Mouse (Mus musculus) heart, embryonic 14.5 days (tissue): ENCODE data around the gene Rtn4rl1. TPM values are rescaled to one million over a fixed set of nuclear protein-coding genes. Genes with fewer than 3 reads are reported as not detected.

Experiments
- ATAC-seq: fragments of 200-750 bp; cut with Nextera tagmentation; 2 replicates; pipeline ENCODE4 v1.8.0; 2017; ENCODE audit warnings: low read depth, moderate TSS enrichment; ENCODE audit not compliant: insufficient number of reproducible peaks, insufficient read depth, low FRiP score
- H3K27ac ChIP-seq, 2 experiments: fragments of 200-500 bp in 1 of 2; fragments of 300-500 bp in 1 of 2; sonication (generic) in 1 of 2; replicated peaks in 1 of 2; 2 replicates each; pipeline ENCODE4 v1.5.1; 2012 to 2014; ENCODE audit warnings: low read depth in 2 of 2, low read length in 2 of 2, control low read depth in 1 of 2, mild to moderate bottlenecking in 1 of 2, mixed read lengths in 1 of 2; ENCODE audit not compliant: control insufficient read depth in 1 of 2, insufficient read depth in 1 of 2
- H3K27me3 ChIP-seq: fragments of 300-500 bp; sonication (generic); 2 replicates; pipeline ENCODE4 v1.6.1; 2014; ENCODE audit warnings: mild to moderate bottlenecking, low read length, control low read depth; ENCODE audit not compliant: control insufficient read depth, insufficient read depth
- H3K36me3 ChIP-seq: fragments of 300-500 bp; sonication (generic); 2 replicates; pipeline ENCODE4 v1.6.1; 2014; ENCODE audit warnings: mild to moderate bottlenecking, control low read depth, low read length, mixed read lengths; ENCODE audit not compliant: control insufficient read depth, insufficient read depth
- H3K4me1 ChIP-seq, 2 experiments: fragments of 200-500 bp in 1 of 2; fragments of 300-500 bp in 1 of 2; sonication (generic) in 1 of 2; 2 replicates each; pipeline ENCODE4 v1.6.1; 2012 to 2014; ENCODE audit warnings: low read length in 2 of 2, control low read depth in 1 of 2, mixed read lengths in 1 of 2; ENCODE audit not compliant: control insufficient read depth in 2 of 2, insufficient read depth in 2 of 2
- H3K4me2 ChIP-seq: fragments of 300-500 bp; sonication (generic); 2 replicates; pipeline ENCODE4 v1.6.1; 2014; ENCODE audit warnings: mild to moderate bottlenecking, low read length
- H3K4me3 ChIP-seq, 2 experiments: fragments of 200-500 bp in 1 of 2; fragments of 300-500 bp in 1 of 2; sonication (generic) in 1 of 2; 2 replicates each; pipeline ENCODE4 v1.5.1; 2012 to 2014; ENCODE audit warnings: low read length in 2 of 2, mild to moderate bottlenecking in 2 of 2, control low read depth in 1 of 2, low read depth in 1 of 2, moderate library complexity in 1 of 2; ENCODE audit not compliant: control insufficient read depth in 1 of 2, insufficient read depth in 1 of 2
- H3K9ac ChIP-seq: fragments of 300-500 bp; sonication (generic); 2 replicates; pipeline ENCODE4 v1.6.1; 2014; ENCODE audit warnings: mild to moderate bottlenecking, low read length
- H3K9me3 ChIP-seq: fragments of 300-500 bp; sonication (generic); 2 replicates; pipeline ENCODE4 v1.6.1; 2016; ENCODE audit warnings: low read length, control low read depth; ENCODE audit not compliant: control insufficient read depth
- WGBS: fragments of 180-500 bp; shearing (Covaris S2); extraction: QIAGEN DNeasy Blood & Tissue Kit; methylation state at CpG from one replicate; pipeline ENCODE4 v1.1.7; 2014; 5-methylcytosine and 5-hydroxymethylcytosine counted together
- polyA plus RNA-seq: library from polyadenylated mRNA; unstranded; fragments of >200 nt; fragmentation: Nextera tagmentation; extraction: Ambion mirVana; gene quantifications from 2 replicates; pipeline ENCODE4 v1.2.1, GENCODE M21; 2014

Rtn4rl1 gene
- polyA plus RNA-seq, 1 experiment from 2014 or later = 17.3 TPM

DNA sequence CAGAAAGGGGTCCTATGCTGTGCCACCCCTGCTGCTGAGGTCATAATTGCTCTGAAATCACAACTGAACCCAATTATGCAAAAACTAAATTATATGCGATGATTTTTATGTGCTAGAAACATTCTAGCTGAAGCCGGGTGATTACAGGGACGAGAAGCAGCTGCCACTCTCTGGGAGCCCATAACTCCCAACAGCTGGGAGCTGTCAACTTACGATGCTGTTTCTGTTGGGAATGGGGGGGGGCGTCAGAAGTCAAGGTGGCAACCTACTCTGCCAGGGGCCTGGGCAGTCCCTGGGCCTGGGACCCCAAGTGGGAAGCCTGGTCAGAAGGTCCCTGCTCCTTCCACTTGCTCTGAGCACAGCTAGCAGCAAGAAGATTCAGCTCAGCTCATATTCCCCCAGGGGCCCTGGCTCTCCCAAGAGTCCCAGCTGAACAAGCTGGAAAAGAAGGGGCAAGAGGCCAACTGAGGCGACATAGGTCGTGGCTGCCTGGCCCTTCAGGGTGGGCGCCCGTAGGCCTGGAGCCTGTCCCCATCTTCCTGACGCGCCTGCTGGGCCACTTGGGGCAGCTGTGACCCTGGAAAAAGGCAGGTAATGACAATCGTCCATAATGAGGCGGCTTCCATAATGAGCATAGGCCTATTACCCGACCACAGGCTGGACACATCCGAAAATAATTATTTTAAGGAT, 69.8 kb downstream of the Rtn4rl1 start:
- H3K9me3 ChIP-seq = no peaks in the 10 kb centered on the region
- H3K27me3 ChIP-seq = no peaks in the 10 kb centered on the region
- H3K9ac ChIP-seq = no peak overlapping the region
- peaks cover 32 to 47% of the 10 kb centered on the region in 2 experiments for H3K4me1 ChIP-seq
- H3K4me2 ChIP-seq = no peak overlapping the region
- peaks cover 13% of the 10 kb centered on the region for H3K36me3 ChIP-seq
- no peak overlapping the region for H3K4me3 ChIP-seq
- peak overlapping the region in 1 of 2 experiments; percentile 43; a peak in 2 of 4 replicates for H3K27ac ChIP-seq
- no peak for ATAC-seq
- 81% methylated on average over 15 of the region's 15 CpGs for WGBS

DNA sequence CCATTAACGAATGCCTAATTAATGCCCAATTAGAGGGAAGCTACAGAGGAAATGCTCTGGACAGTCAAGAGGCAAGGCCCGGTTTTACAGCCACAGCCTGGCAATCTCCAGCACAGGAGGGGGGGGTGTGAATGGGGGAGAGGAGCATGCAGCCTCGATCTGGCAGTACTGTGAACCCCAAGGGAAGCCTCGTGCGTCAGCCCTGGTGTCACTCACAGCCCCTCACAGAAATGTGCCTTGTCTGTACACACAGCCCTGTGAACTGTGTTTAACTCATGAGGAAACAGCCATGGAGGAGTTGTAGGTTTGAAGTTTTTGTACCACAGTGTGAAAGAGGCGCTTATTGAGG, 70.4 kb downstream of the Rtn4rl1 start:
- no peaks in the 10 kb centered on the region for H3K9me3 ChIP-seq
- H3K4me2 ChIP-seq = no peak overlapping the region
- no peak for ATAC-seq
- H3K36me3 ChIP-seq = peaks cover 13% of the 10 kb centered on the region
- no peak overlapping the region for H3K9ac ChIP-seq
- no peak overlapping the region for H3K4me3 ChIP-seq
- peaks cover 36 to 51% of the 10 kb centered on the region in 2 experiments for H3K4me1 ChIP-seq
- no peaks in the 10 kb centered on the region for H3K27me3 ChIP-seq
- no peak overlapping the region for H3K27ac ChIP-seq
- 60% methylated on average over 6 of the region's 6 CpGs for WGBS

DNA sequence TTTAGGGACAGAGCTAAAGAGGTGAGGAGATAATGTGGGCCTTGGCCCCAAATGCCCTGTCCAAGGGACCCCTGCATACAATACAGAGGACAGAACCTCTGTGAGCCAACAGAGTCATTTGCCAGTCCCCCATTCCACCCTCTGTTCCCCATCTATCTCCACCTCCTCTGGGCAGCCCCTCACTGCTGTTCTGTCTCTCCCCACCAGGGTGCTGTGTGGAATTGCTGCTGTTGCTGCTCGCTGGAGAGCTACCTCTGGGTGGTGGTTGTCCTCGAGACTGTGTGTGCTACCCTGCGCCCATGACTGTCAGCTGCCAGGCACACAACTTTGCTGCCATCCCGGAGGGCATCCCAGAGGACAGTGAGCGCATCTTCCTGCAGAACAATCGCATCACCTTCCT, 71.0 kb downstream of the Rtn4rl1 start:
- Histone ChIP-seq H3K36me3 (peaks cover 13% of the 10 kb centered on the region), H3K4me3 (no peak overlapping the region), H3K9ac (no peak overlapping the region), H3K9me3 (no peaks in the 10 kb centered on the region), H3K4me2 (no peak overlapping the region), H3K4me1 (peaks cover 36 to 46% of the 10 kb centered on the region in 2 experiments), H3K27me3 (no peaks in the 10 kb centered on the region), H3K27ac (no peak overlapping the region)
- WGBS = 76% methylated on average over 6 of the region's 6 CpGs
- no peak for ATAC-seq

DNA sequence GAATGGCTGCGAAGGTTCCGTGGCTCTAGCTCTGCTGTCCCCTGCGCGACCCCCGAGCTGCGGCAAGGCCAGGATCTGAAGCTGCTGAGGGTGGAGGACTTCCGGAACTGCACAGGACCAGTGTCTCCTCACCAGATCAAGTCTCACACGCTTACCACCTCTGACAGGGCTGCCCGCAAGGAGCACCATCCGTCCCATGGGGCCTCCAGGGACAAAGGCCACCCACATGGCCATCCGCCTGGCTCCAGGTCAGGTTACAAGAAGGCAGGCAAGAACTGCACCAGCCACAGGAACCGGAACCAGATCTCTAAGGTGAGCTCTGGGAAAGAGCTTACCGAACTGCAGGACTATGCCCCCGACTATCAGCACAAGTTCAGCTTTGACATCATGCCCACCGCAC, 72.0 kb downstream of the Rtn4rl1 start:
- H3K27me3 ChIP-seq = no peaks in the 10 kb centered on the region
- H3K4me3 ChIP-seq = no peak overlapping the region
- no peak overlapping the region for H3K4me2 ChIP-seq
- no peaks in the 10 kb centered on the region for H3K9me3 ChIP-seq
- H3K27ac ChIP-seq = no peak overlapping the region
- no peak for ATAC-seq
- peaks cover 13% of the 10 kb centered on the region for H3K36me3 ChIP-seq
- WGBS = 65% methylated on average over 15 of the region's 15 CpGs
- H3K4me1 ChIP-seq = peaks cover 34 to 43% of the 10 kb centered on the region in 2 experiments
- no peak overlapping the region for H3K9ac ChIP-seq

DNA sequence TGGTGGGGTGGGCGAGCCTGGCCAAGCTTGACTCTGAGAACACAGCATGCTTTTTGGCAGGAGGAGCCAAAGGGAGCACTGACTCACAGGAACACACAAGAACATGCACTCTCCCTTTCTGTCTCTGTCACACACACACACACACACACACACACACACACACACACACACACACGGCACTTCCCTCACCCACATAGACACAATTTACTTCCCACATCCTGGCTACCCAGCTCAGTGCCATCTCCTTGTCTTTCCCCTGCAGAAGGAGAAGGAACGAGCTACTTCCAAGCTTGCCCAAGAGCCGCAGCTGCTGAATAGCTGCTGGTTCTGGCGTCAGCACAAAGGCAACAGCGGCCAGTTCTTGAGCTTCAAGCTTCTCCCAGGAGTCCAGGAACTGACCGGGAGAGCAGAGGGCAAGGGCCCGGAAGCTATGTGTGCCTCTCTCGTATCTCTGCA, 74.3 kb downstream of the Rtn4rl1 start:
- no peak for ATAC-seq
- H3K27me3 ChIP-seq = no peaks in the 10 kb centered on the region
- H3K4me2 ChIP-seq = no peak overlapping the region
- no peaks in the 10 kb centered on the region for H3K9me3 ChIP-seq
- 29% methylated on average over 9 of the region's 9 CpGs for WGBS
- H3K4me1 ChIP-seq = peaks cover 33 to 44% of the 10 kb centered on the region in 2 experiments
- peaks cover 13% of the 10 kb centered on the region for H3K36me3 ChIP-seq
- H3K4me3 ChIP-seq = no peak overlapping the region
- peak overlapping the region; percentile 40 for H3K9ac ChIP-seq
- H3K27ac ChIP-seq = peak overlapping the region; percentile 57 to 66

DNA sequence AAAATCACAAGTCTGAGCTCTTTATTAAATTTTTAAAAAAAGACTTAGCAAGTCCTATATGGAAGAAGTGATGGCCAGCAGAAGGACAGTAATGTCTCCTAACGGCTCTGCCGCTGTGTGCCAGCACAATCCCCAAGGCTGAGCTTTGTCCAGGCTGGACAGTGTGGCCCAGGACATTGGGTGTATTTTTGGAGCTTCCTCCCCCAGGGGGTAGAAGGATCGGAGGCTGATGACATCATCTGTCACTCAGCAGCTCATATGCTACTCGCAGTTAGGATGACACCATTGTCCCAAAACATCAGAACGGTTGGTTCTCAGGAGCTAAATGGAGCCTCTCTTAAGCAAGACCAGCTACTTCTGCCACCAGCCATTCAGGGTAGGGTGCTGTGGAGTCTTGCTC, 74.9 kb downstream of the Rtn4rl1 start:
- H3K27me3 ChIP-seq = no peaks in the 10 kb centered on the region
- WGBS = 30% methylated on average over 5 of the region's 5 CpGs
- H3K4me3 ChIP-seq = no peak overlapping the region
- ATAC-seq = no peak
- no peaks in the 10 kb centered on the region for H3K9me3 ChIP-seq
- peak overlapping the region in 1 of 2 experiments; percentile 66; a peak in 2 of 4 replicates for H3K27ac ChIP-seq
- H3K9ac ChIP-seq = no peak overlapping the region; the same call in 1 of the 2 replicates
- H3K36me3 ChIP-seq = peaks cover 13% of the 10 kb centered on the region
- peaks cover 33 to 47% of the 10 kb centered on the region in 2 experiments for H3K4me1 ChIP-seq
- H3K4me2 ChIP-seq = no peak overlapping the region

DNA sequence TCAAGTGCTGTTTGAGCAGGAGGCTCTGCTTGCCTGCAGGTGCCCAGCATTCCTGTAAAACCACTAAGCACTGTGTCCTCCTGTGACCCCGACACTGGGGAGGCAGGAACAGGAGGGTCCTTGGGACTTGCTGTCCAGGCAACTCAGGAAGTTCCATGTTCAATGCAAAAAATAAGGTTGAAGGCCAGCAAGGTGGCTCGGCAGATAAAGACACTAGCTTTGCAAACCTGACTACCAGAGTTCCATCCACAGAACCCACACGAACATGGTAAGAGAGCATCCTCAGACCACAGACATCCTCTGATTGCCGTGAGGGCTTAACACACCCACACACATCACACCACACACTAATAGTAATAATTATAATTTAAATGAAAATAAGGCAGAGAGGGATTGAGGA, 75.6 kb downstream of the Rtn4rl1 start:
- WGBS = 62% methylated on average over 4 of the region's 4 CpGs
- Histone ChIP-seq H3K4me1 (peaks cover 37 to 52% of the 10 kb centered on the region in 2 experiments), H3K4me2 (no peak overlapping the region), H3K27ac (no peak overlapping the region), H3K27me3 (no peaks in the 10 kb centered on the region), H3K9ac (no peak overlapping the region), H3K36me3 (peaks cover 13% of the 10 kb centered on the region), H3K4me3 (no peak overlapping the region), H3K9me3 (no peaks in the 10 kb centered on the region)
- ATAC-seq = no peak
